Mouse (Mus musculus) gastrocnemius, postnatal 36 days (tissue): ENCODE results near the gene Zfp982. TPM values are rescaled to one million over a fixed set of nuclear protein-coding genes. Genes with fewer than 3 reads are reported as not detected.
"Not testable (repeated sequence)": the region's sequence is repeated elsewhere in the genome, so short reads cannot be mapped to it uniquely, and the experiment has no call there.

Source experiments
- DNase-seq, 2 experiments: peaks; one replicate each; pipeline ENCODE4 v3.0.0; 2022
- intact Hi-C: fragments of 180-260 bp; cut with DNase I; formaldehyde crosslinking; loops from one replicate; pipeline ENCODE4 v1.15.1; 2025
- total RNA-seq, 2 experiments: library from RNA; stranded (reverse); gene quantifications; 2 replicates each; pipeline ENCODE4 v1.2.3; 2021

Zfp982 gene
- total RNA-seq, 2 experiments from 2014 or later: 3.4 to 4.0 TPM

- DNase-seq, intact Hi-C loops: not testable (repeated sequence)
Measured at GRCm38 (mm10) chr4:147556921-147557320, 64.7 kb downstream of the Zfp982 start.

- DNase-seq, intact Hi-C loops: not testable (repeated sequence)
Measured at GRCm38 (mm10) chr4:147558011-147558410, 65.8 kb downstream of the Zfp982 start.

GRCm38 (mm10) chr4:147559096-147559495 is 66.9 kb downstream of the Zfp982 start:
- intact Hi-C loops, DNase-seq: not testable (repeated sequence)

Other genes starting within 250 kb of the Zfp982 start
- gene Zfp988, start 186.7 kb upstream of the Zfp982 start, total RNA-seq: not detected
- gene Zfp978, start 131.1 kb upstream of the Zfp982 start, total RNA-seq: not detected
- under 1 TPM; 0.10 to 0.13 TPM for gene Gm16503, start 47.8 kb downstream of the Zfp982 start, total RNA-seq
- under 1 TPM; 0.10 to 0.13 TPM for gene Zfp985, start 60.9 kb downstream of the Zfp982 start, total RNA-seq
- under 1 TPM; 0.74 to 0.89 TPM for gene Zfp979, start 150.1 kb downstream of the Zfp982 start, total RNA-seq
- not detected for gene Zfp534, start 210.1 kb downstream of the Zfp982 start, total RNA-seq